Mouse (Mus musculus) adrenal gland, adult (tissue): ENCODE results near the gene Col11a2.

ENCODE experiments used
- DNase-seq, 2 experiments: peaks; one replicate each; pipeline ENCODE4 v3.0.0; 2022 to 2023; ENCODE audit warnings: low spot score in 1 of 2; ENCODE audit not compliant: inconsistent age in 2 of 2

Col11a2 gene

DNA sequence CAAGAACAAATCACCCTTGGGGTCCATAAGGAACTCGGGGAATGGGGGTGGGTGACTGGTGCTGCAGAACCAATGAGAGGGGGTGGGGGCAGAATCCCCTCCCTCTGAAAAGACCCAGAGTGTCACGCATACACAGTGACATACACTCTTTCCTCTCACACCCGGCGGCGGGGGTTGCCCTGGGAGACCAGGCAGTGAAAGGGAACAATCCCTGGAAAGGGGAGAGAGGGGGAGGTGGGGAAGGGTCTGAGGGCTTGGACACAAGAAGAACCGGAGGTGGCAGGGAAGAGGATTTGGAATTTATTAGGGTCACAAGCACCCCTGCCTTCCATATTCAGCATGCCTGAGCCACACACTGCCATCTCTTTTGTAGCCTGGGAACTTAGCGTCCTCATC, 13.5 kb upstream of the Col11a2 start:
- peak in 1 of 2 experiments; percentile 59 for DNase-seq

DNA sequence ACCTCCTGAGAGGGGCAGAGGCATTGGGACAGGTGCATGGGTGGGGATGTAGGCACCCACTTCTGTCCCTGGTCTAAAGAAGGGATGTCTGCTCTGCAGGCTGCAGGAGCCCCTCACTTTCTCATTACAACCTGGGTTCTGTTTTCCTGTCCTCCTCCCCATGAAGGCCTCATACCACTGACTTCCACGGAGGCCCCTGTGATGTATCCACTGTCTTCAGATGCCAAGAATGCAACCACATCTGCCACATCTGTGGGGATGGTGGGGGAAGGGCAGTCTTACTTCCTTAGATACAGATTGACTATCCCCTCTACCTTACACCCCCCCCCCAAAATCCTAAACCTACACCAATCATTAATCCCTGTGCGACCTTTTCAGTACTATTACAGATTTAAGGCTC, 13.0 kb upstream of the Col11a2 start:
- DNase-seq = peak in 1 of 2 experiments; percentile 37

DNA sequence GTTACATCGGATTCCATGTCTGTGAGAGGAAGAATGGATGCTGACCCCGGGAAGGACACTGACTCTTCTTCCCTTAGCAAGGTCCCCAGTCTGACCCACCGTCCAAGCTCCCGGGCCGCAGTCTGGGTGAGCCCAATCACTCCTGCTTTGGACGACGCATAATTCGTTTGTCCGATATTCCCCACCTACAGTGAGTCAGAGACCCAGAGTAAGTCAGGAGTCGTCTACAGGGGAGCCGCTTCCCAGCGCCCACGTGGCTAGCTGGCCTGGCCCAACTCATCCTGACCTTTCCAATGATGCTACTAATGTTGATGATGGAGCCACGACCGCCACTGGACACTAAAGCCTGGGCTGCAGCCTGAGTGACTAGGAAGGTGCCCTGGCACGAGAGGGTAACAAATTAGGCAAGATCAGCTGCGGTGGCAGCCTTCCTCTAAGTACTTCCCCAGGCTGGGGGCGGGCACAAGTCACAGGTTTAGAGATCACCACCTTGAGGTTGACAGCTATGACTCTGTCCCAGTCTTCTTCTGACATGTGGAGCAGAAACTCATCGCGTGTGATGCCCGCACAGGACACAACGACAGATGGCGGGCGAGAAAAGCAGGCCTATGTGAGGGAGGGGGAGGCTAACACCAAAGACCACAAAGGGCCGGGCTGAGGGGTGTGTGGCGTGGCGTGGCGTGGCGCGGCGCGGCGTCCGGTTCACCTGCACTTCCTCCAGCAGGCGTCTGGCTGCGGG, 12.2 kb upstream of the Col11a2 start:
- DNase-seq = peak; percentile 81 to 89

DNA sequence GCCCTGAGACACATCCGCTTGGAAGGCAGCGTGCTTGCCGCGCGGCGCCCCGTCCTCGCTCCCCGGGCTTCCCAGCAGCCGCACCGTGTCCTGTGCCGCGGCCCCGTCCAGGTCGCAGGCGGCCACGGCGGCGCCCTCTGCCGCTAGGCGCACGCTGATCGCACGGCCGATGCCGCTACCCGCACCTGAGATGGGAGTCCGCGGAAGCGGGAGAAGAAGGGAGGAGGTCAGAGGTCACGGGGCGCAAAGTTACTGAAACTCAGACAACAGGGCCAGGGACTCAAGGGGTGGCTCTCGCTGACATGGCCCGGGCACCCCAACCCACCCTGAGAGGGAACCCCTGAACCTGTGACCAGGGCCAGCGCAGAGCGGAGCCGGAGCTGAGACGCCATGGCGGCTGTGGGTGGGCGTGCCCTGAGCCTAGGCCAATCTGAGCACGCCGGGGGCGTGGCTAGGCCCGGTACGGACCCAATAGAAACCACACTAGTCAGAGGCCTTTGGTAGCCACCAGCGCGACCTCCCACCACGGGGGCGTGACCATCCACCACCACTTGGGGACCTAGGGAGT, 11.5 kb upstream of the Col11a2 start, which contains the start of gene H2-Ke6:
H2-Ke6 (minus strand) TSS at position 405 of the 568 bp plus-strand sequence.
- DNase-seq = peak; percentile 96 to 98

DNA sequence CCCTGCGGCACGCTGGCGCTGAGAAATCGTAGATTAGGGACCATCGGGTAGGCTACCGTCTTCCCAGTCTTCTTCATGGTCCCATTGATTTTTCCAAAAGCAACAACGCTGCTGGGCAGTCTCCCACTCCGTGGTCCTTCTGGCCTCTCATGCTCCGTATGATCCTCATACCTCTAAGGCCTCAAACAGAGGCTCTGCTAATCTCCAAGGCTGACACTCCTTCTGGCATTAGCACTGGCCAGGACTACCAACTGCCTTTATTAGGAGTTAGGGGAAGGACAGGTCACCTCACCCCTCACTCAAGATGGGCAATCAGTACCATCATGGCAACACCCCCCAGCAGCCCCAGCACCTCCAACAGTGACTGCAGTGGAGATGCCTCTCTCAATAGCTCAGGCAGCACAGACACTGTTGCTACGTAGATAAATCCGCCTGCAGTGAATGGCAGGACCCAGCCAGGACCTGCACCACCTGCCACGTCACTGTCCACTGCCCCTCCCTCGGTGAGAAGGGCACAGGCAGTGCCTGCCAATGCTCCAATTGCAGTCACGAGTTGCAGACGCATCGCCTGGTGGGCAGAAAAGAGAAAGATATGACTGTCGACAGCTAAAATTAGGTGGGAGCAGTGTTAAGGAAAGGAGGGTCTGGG, 10.6 kb upstream of the Col11a2 start:
- peak in 1 of 2 experiments; percentile 37 for DNase-seq

DNA sequence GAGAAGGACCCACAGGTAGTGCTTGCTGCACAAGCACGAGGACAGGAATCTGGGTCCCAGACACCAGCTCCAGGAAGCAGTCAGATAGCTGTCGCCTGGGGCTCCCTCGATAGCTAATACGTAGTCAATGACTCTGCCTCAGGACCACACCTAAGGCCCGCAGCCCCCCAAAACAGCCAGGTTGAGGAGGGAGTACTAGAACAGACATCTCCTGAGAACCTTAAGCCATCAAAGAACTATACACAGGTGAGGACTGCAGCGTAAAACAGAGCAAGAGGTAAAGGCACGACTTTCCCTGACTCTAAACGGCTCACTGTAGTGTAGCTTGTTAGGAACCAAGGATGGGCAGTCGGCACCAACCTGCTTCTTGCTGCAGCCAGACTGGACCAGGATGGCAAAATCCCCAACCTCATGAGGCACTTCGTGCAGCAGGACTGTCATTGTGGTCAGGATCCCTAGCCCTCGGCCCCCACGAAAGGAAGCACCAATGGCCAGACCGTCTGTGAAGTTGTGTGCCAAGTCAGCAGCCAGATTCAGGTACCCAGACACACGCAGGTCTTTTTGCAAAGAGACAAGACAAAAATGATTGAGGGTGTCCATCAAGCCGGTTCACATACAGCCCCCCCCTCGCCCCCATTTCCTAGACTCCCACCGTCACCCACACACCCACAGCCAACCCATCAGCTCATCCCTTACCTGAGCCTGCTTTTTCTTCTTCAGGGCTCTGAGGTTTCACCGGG, 9.9 kb upstream of the Col11a2 start:
- peak; percentile 24 to 64 for DNase-seq

DNA sequence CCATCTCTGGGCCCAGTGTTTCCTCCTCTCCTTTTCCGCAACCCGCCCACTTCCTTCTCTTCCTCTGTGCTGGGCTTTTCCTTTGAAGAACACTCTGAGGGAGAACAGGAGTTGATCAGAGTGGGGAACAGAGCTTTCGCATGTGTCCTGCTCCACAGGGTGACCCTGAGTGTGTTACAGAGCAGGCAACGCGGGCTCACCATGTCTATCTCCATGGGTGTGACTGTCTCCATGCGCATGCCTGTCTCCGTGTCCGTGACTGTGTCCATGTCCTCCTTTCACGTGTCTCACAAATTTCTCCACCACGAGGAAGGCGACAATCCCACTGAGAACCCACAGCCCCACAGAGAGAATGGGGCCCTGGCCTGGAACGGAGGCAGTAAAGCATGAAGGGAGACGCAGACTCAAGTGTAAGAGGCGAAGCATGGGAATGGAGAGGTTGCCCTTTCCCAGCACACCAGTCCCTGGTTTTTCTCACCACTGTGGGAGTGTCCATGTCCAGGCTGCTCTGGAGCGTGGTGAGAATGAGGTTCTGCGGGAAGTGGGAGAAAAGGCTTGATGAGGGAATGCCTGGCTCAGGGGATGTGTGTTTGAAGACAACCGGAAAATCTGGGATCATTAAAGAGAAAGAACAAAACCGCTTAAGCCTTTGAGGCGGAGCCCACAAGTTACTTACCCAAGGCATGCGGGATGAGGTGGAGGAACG, 9.2 kb upstream of the Col11a2 start:
- peak; percentile 32 to 54 for DNase-seq

DNA sequence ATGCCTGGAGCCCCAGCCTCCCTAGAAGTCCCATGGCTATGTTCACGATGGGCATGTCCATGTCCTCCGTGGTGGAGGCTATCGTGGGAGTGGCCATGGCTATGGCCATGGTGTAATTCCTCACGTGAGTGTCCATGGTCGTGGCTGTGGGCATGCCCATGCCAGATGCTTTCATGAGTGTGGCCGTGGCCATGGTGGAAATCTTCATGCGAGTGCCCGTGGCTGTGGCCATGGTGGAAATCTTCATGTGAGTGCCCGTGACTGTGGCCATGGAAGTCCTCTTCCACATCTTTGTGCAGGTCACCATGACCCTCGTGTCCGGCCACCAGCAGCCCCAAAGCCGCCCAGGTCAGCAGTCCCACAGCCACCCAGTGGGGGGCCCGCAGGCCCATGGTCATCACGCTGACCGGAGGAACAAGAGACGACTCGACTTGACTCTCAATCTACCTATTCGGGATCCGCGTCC, 8.3 kb upstream of the Col11a2 start:
- no peak for DNase-seq

DNA sequence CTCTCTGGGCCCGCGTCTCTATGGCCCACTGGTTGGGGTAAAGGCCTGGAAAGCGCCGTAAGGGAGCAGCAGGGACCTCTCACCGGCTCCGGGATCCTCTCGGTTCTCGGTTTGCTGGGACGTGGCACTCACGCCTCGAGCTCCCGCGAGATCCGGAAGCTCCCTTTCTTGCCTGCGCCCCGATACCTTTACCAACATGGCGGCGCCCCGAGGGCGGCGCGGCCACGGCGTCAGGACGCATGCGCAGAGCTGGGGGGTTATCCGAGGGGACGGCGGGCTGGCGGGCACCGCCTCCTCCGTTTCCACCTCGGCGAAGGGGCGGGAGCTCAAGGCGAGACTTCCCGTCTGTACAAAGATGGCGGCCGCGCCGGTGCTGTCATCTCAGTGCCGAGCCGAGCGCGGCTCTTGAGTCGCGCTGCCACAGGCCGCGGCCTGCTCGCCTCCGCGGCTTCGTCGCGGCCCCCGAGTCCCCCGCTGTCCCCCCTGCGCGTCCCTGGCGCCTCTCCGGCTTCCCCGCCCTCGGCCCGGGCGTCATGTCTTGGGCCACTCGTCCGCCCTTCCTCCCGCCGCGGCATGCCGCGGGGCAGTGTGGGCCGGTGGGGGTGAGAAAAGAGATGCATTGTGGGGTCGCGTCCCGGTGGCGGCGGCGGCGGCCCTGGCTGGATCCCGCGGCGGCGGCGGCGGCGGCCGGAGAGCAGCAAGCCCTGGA, 7.6 kb upstream of the Col11a2 start, which contains the start of the genes Slc39a7 and Rxrb:
Slc39a7 (minus strand) TSS at position 218 of the 709 bp plus-strand sequence.
Rxrb (plus strand) TSS at position 348 of the 709 bp plus-strand sequence.
- peak; percentile 99 to 100 for DNase-seq

DNA sequence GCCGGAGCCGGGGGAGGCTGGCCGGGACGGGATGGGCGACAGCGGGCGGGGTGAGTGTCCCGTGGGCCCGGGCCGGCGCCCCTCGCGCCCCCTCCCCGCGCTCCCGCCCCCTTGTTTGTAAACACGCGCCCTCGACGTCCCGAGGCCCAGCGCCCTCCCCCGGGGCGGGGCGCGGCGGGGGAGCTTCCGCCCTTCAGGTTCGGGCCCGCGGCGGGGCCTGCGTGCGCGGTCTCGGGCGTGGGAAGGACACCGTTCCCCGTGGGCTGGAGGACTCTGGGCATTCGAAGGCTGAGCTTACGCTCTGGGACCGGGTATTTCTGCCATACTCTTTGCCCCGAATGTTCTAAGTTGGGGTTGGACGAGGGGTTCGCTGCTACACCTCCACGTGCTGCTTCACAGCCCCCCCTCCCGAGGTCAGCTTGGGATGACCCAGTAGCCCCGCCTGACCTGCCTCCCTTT, 7.0 kb upstream of the Col11a2 start:
- peak; percentile 86 to 95 for DNase-seq

DNA sequence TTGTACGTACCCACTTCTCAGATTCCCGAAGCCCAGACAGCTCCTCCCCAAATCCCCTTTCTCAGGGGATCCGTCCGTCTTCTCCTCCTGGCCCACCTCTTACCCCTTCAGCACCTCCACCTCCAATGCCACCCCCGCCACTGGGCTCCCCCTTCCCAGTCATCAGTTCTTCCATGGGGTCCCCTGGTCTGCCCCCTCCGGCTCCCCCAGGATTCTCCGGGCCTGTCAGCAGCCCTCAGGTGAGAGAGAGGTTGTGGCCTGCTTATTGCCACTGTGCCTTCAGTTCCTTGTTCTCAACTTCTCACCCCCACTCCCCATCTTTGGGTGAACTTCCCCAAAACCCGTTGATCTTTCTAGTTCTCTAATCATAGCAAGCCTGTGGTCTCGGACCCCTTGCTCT, 6.4 kb upstream of the Col11a2 start:
- DNase-seq = peak; percentile 61 to 69

DNA sequence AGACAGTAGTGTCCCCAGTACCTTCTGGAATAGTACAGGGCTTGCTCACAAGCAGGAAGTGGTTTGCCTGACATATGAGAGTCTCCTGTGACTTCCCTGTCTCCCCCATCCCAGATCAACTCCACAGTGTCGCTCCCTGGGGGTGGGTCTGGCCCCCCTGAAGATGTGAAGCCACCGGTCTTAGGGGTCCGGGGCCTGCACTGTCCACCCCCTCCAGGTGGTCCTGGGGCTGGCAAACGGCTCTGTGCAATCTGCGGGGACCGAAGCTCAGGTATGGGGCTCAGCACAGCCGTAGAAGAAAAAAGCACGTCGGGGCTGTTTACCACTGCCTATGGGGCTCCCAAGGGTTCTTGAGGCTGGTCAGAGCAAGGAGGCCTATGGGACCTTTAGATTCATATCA, 5.8 kb upstream of the Col11a2 start:
- peak; percentile 42 to 62 for DNase-seq

DNA sequence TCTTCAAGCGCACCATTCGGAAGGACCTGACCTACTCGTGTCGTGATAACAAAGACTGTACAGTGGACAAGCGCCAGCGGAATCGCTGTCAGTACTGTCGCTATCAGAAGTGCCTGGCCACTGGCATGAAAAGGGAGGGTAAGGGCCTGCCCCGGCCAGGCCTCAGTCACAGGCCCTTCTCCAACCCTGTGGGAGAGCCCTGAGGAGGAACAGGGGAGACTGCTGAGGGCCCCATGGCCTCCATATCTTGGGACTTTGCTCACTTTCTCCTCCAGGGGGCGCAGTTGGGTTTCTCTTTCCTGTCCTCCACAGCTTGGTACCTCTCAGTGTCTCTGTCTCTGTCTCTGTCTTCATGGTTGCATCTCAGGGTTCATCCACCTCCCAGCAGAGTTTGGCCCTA, 5.2 kb upstream of the Col11a2 start:
- peak; percentile 72 to 89 for DNase-seq

DNA sequence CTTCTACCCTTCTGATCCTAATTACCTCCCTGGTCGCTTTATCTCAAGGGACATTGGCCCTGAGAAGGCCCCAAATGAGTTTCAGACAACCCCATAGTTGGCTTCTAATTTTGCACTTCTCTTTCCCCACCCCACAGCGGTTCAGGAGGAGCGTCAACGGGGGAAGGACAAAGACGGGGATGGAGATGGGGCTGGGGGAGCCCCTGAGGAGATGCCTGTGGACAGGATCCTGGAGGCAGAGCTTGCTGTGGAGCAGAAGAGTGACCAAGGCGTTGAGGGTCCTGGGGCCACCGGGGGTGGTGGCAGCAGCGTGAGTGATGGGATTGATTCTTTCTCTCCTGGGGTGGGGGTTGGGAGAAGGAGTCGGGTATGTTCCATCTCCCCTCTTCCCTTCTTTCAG, 3.7 kb upstream of the Col11a2 start:
- no peak for DNase-seq

DNA sequence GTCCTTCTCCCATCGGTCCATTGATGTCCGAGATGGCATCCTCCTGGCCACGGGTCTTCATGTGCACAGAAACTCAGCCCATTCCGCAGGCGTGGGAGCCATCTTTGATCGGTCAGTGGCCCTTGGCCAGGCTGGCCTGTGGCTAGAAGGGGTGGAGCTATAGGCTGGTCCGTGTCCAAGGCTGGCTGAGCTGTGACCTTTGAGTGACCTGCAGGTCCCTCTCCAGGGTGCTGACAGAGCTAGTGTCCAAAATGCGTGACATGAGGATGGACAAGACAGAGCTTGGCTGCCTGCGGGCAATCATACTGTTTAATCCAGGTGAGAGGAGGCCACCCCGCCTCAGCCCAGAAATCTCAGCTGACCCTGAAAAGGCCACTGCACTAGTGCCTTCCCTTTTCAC, 2.6 kb upstream of the Col11a2 start:
- peak; percentile 20 to 68 for DNase-seq

DNA sequence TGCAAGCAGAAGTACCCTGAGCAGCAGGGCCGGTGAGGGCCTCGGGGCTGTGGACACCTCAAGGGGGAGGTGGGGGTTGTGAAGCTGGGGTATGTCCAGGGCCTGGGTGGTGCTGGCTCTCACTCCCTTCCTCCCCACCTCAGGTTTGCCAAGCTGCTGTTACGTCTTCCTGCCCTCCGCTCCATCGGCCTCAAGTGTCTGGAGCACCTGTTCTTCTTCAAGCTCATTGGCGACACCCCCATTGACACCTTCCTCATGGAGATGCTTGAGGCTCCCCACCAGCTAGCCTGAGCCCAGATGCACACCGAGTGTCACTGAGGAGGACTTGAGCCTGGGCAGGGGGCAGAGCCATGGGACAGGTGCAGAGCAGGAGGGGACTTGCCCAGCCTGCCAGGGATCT, 2.0 kb upstream of the Col11a2 start:
- DNase-seq = peak; percentile 15 to 32

DNA sequence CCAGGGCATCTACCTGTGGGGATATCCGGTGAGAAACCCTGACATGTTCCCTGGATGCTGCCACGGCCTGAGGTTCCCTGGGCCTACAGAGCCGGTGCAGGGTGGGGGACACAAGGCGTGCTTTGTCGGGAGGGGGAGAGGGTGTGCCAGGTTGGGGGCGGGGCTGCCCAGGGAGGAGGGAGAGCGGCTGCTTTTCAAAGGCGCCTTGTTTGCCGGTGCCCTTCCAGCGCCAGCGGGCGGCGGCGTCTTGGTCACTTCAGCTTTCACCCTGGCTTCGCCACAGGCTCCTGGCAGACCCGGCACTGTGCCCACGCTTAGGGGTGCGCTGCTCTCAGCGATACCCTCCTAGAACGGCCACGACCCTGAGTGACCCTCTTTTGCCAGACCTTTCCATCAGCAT, 797 bp upstream of the Col11a2 start:
- DNase-seq = peak in 1 of 2 experiments; percentile 32

DNA sequence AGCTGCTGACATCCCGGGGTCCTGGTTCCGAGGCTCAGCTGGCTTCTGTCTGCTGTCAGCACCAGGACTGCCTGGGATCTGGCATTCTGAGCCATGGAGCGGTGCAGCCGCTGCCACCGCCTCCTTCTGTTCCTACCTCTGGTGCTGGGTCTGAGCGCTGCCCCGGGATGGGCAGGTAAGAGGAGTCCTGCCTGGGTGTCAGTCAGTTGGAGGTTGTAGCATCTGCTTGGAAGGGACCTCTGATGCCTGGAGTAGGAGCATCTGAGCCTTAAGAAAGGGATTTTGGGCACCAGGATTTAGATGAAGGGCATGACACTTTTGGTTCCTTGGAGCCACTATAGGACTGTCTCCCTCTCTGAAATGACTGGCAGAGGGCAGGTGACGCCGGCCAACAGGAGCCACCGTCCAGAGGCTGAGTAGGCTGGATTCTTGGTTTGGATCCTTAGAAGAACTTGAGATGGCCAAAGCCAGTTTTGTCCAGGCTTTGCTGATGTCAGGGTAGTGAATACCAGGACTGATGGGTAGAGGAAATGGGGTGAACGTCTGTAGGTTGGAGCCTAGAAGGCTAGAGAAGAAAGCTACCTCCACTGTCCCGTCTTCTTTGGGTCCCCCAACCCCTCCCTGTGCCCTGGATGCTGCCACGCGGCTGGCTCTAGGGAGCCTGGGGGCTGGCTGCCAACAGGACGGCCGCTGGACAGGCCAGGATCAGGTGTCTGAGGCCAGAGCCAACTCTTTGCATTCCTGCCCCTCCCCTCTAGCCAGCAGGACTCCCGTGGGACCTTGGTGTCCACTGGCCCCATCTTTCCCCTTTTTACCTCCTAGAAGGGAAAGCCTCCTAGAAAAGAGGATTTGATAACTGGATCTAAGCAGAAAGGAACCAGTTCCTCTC, 569 bp downstream of the Col11a2 start:
- DNase-seq = peak; percentile 17 to 60

DNA sequence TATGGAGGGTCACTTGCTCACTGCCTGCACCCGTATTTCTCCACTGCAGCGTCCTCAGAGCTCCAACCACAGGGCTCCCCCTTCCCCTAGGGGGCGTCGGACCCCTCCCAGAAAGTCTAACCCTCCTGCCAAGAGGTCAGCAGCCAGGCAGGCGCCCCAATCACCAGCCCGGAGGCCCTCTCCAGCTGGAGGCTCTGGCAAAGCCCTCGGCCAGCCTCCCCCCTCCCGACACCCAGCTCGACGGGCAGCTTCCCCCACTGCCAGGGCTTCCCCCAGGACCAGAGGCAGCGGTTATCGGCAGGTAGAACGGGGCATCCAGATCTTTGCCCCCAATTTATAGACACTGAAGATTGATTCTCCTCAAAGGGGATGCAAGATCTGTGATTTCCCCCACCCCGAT, 6.7 kb downstream of the Col11a2 start:
- no peak for DNase-seq
